In genomic region chr4:139641829-139642425, GRCm38 (mm10) we compare ENCODE assay signal across 8 mouse cellular contexts. TPM values are rescaled to one million over a fixed set of nuclear protein-coding genes. Genes with fewer than 3 reads are reported as not detected.
DNase-seq lines count a peak whose midpoint lies in the region; ATAC-seq lines count a peak whose summit lies in the region.

No protein-coding gene starts in this region.

- peaks cover 1% of the 10 kb centered on the region; the same call in 1 of the 2 replicates for H3K9me3 ChIP-seq in limb, embryonic 13.5 days

- no peak overlapping the region for H3K27ac ChIP-seq in limb, embryonic 13.5 days

- peak overlapping the region; percentile 60 for H3K4me2 ChIP-seq in limb, embryonic 13.5 days (replicated peaks)

- peak overlapping the region; percentile 43; the same call in 1 of the 2 replicates for H3K9ac ChIP-seq in limb, embryonic 13.5 days

- WGBS in limb, embryonic 13.5 days = 2% methylated on average over 30 of the region's 30 CpGs

- peak; percentile 44 for DNase-seq in adrenal gland, adult 2 months
- no peak for DNase-seq in adrenal gland, postnatal 4 days (ENCODE audit: low spot score in 2 of 2)
- peak; percentile 31 to 32 for DNase-seq in thymus, postnatal 10 days (ENCODE audit: low spot score in 2 of 2)
- no peak for DNase-seq in thymus, adult 18-20 months
- peak; percentile 25 for DNase-seq in thymus, postnatal 25 days
- no peak for DNase-seq in layer of hippocampus, adult 9-11 months

- peaks cover 26% of the 10 kb centered on the region for H3K4me1 ChIP-seq in limb, embryonic 13.5 days

- peak overlapping the region; percentile 24 for H3K4me3 ChIP-seq in limb, embryonic 13.5 days

- peaks cover 49% of the 10 kb centered on the region for H3K27me3 ChIP-seq in limb, embryonic 13.5 days

- H3K36me3 ChIP-seq in limb, embryonic 13.5 days = peaks cover 28% of the 10 kb centered on the region

- no peak for ATAC-seq in limb, embryonic 13.5 days (ENCODE audit: low FRiP score, low read depth)
- ATAC-seq in CD4-positive, CD25-positive, alpha-beta regulatory T cell, adult 4 months = no peak

RNA-seq across cellular contexts. Expression of gene Tas1r2, which starts 11.4 kb away (rescaled TPM):
- total RNA-seq in adrenal gland, adult 2 months (2021) = not detected
- 0.03 TPM in 1 of 2 replicates, not detected in the other for polyA plus RNA-seq in adrenal gland, adult 2 months (2012; rRNA removed)
- total RNA-seq in adrenal gland, postnatal 4 days (2021) = not detected
- not detected in 2 replicates for polyA plus RNA-seq in limb, embryonic 13.5 days (2015; fragmentation: Nextera tagmentation; extraction: Ambion mirVana)
- polyA plus RNA-seq in CD4-positive, CD25-positive, alpha-beta regulatory T cell, adult 4 months (2017; shearing (Covaris generic)) = not detected

RNA-seq across cellular contexts. Expression of gene Aldh4a1, which starts 19.3 kb away (rescaled TPM):
- 100 to 1,000 TPM in 1 of 2 experiments, 10 to 100 TPM in 1; 77.6 to 145 TPM for total RNA-seq in adrenal gland, adult 2 months (2021)
- 221 and 280 TPM in 2 replicates for polyA plus RNA-seq in adrenal gland, adult 2 months (2012; rRNA removed)
- total RNA-seq in adrenal gland, postnatal 4 days (2021) = 10 to 100 TPM; 41.8 to 43.4 TPM
- 24.7 and 25.9 TPM in 2 replicates for polyA plus RNA-seq in limb, embryonic 13.5 days (2015; fragmentation: Nextera tagmentation; extraction: Ambion mirVana)
- polyA plus RNA-seq in CD4-positive, CD25-positive, alpha-beta regulatory T cell, adult 4 months (2017; shearing (Covaris generic)) = 10 to 100 TPM; 11.0 to 22.4 TPM

RNA-seq across cellular contexts. Expression of gene Gm21969, which starts 38.9 kb away (rescaled TPM):
- total RNA-seq in adrenal gland, adult 2 months (2021) = under 1 TPM in 1 of 2 experiments, not detected in 1; 0.09 TPM
- polyA plus RNA-seq in adrenal gland, adult 2 months (2012; rRNA removed) = 0.03 and 0.10 TPM in 2 replicates
- not detected for total RNA-seq in adrenal gland, postnatal 4 days (2021)
- not detected in 2 replicates for polyA plus RNA-seq in limb, embryonic 13.5 days (2015; fragmentation: Nextera tagmentation; extraction: Ambion mirVana)
- polyA plus RNA-seq in CD4-positive, CD25-positive, alpha-beta regulatory T cell, adult 4 months (2017; shearing (Covaris generic)) = not detected

Comparison
In these comparisons a context has a peak if more than half of its experiments do, and no peak if none do; other contexts are left out.
1. DNase-seq: peak in adrenal gland, adult 2 months (single experiment), thymus, postnatal 10 days (2 of 2) and thymus, postnatal 25 days (single experiment); none in adrenal gland, postnatal 4 days (0 of 2), thymus, adult 18-20 months (0 of 2) and layer of hippocampus, adult 9-11 months (single experiment).